In genomic region chr6:5495961-5496853, GRCm38 (mm10) we compare ENCODE assay signal across 8 mouse cellular contexts. TPM values are rescaled to one million over a fixed set of nuclear protein-coding genes. Genes with fewer than 3 reads are reported as not detected.
A peak's percentile ranks its signal among the peaks of the same experiment; 100 is the strongest.
DNase-seq lines count a peak whose midpoint lies in the region; ATAC-seq and TF ChIP-seq lines count a peak whose summit lies in the region.

TSS of gene Pdk4 (minus strand) at chr6:5496309.

- WGBS in hindbrain, postnatal 0 days: under 1% methylated on average over 43 of the region's 43 CpGs

- ATAC-seq in hindbrain, postnatal 0 days: peak; percentile 96
- no peak for ATAC-seq in erythroid progenitor cell, adult 5-6 weeks (replicated peaks; ENCODE audit: low FRiP score, poor library complexity, severe bottlenecking)

- peak within 1 kb of the TSS; percentile 60 for H3K4me3 ChIP-seq in hindbrain, postnatal 0 days (ENCODE audit: low read length)

- no peaks in the 10 kb centered on the region for H3K27me3 ChIP-seq in hindbrain, postnatal 0 days (ENCODE audit: insufficient read depth, low read length)

- H3K9me3 ChIP-seq in hindbrain, postnatal 0 days (ENCODE audit: low read length): no peaks in the 10 kb centered on the region

- TF ChIP-seq CTCF in hindbrain, postnatal 0 days (IDR thresholded peaks at IDR 0.05; ENCODE audit: low read depth): no peak

- intact Hi-C loops in gastrocnemius, postnatal 14 days (cut with DNase I; ENCODE audit: low total_unique reads): no loop called here

- H3K36me3 ChIP-seq in hindbrain, postnatal 0 days (ENCODE audit: insufficient read depth, low read length): no peaks in the 10 kb centered on the region

- peak within 1 kb of the TSS; percentile 47 for H3K9ac ChIP-seq in hindbrain, postnatal 0 days (replicated peaks; ENCODE audit: low read length)

- peak within 1 kb of the TSS; percentile 65; the same call in 1 of the 2 replicates for H3K27ac ChIP-seq in hindbrain, postnatal 0 days

- H3K4me2 ChIP-seq in hindbrain, postnatal 0 days (ENCODE audit: low read depth, low read length): peak within 1 kb of the TSS; percentile 100

- H3K4me1 ChIP-seq in hindbrain, postnatal 0 days (ENCODE audit: insufficient read depth, low read length): peaks cover 6% of the 10 kb centered on the region; the same call in 1 of the 2 replicates

- DNase-seq in adrenal gland, postnatal 10 days: peak; percentile 91
- DNase-seq in embryo, embryonic 10.5 days (ENCODE audit: low spot score): peak; percentile 76
- DNase-seq in gastrocnemius, postnatal 14 days: peak; percentile 93
- DNase-seq in hindbrain, postnatal 0 days (ENCODE audit: low spot score): peak; percentile 86
- peak; percentile 40 to 50 for DNase-seq in left cerebral cortex, adult 18-20 months (ENCODE audit: low spot score in 2 of 2)
- peak; percentile 89 for DNase-seq in lung, postnatal 25 days (ENCODE audit: low spot score)
- peak; percentile 47 for DNase-seq in right cerebral cortex, postnatal 25 days

RNA-seq across cellular contexts. Expression of gene Pdk4, which starts in this region (rescaled TPM):
- total RNA-seq in adrenal gland, postnatal 10 days (2021): 100 to 1,000 TPM; 616 to 745 TPM
- 1,000 to 10,000 TPM in 1 of 2 experiments, 100 to 1,000 TPM in 1; 316 to 1,979 TPM for total RNA-seq in gastrocnemius, postnatal 14 days (2021)
- 1.8 and 4.7 TPM in 2 replicates for total RNA-seq in hindbrain, postnatal 0 days (2014; rRNA removed)
- 2.5 and 4.5 TPM in 2 replicates for polyA plus RNA-seq in hindbrain, postnatal 0 days (2015; fragmentation: Nextera tagmentation; extraction: Ambion mirVana)
- 10 to 100 TPM; 14.5 to 14.6 TPM for total RNA-seq in left cerebral cortex, adult 18-20 months (2021)
- total RNA-seq in erythroid progenitor cell, adult 5-6 weeks (2015; ENCODE audit: low replicate concordance): 0.84 TPM in 1 of 2 replicates, not detected in the other
- total RNA-seq in erythroid progenitor cell, adult 5-6 weeks (2017; ENCODE audit: low replicate concordance): not detected in 2 replicates

Comparison
In these comparisons a context has a peak if more than half of its experiments do, and no peak if none do; other contexts are left out.
1. RNA of gene Pdk4 (total RNA-seq): 316 to 1,979 TPM in gastrocnemius, postnatal 14 days and 616 to 745 TPM in adrenal gland, postnatal 10 days; 14.5 to 14.6 TPM in left cerebral cortex, adult 18-20 months, 1.8 to 4.7 TPM in hindbrain, postnatal 0 days and 0.84 TPM in erythroid progenitor cell, adult 5-6 weeks; every median in the first group is over 10 times any median in the second.
2. Peak in every context shown above with its lines, with median percentiles within 50 percentile points of each other: DNase-seq.